Mouse (Mus musculus) forebrain, embryonic 16.5 days (tissue): ENCODE measurements around the gene C77080. TPM values are rescaled to one million over a fixed set of nuclear protein-coding genes. Genes with fewer than 3 reads are reported as not detected.

Experiments
- ATAC-seq: fragments of 200-750 bp; cut with Nextera tagmentation; 2 replicates; pipeline ENCODE4 v1.8.0; 2017; ENCODE audit warnings: mild to moderate bottlenecking, moderate library complexity
- H3K27ac ChIP-seq: fragments of 300-500 bp; sonication (generic); 2 replicates; pipeline ENCODE4 v1.5.1; 2014; ENCODE audit warnings: low read length, control low read depth
- H3K27me3 ChIP-seq: fragments of 300-500 bp; sonication (generic); replicated peaks from 2 replicates; pipeline ENCODE4 v1.6.1; 2014; ENCODE audit warnings: low read length; ENCODE audit not compliant: control insufficient read depth, insufficient read depth
- H3K36me3 ChIP-seq: fragments of 300-500 bp; sonication (generic); 2 replicates; pipeline ENCODE4 v1.6.1; 2014; ENCODE audit not compliant: control insufficient read depth, insufficient read depth
- H3K4me1 ChIP-seq: fragments of 300-500 bp; sonication (generic); replicated peaks from 2 replicates; pipeline ENCODE4 v1.6.1; 2014; ENCODE audit warnings: low read length; ENCODE audit not compliant: control insufficient read depth, insufficient read depth
- H3K4me2 ChIP-seq: fragments of 300-500 bp; sonication (generic); 2 replicates; pipeline ENCODE4 v1.6.1; 2014; ENCODE audit warnings: mild to moderate bottlenecking, low read length, control low read depth
- H3K4me3 ChIP-seq: fragments of 300-500 bp; sonication (generic); replicated peaks from 2 replicates; pipeline ENCODE4 v1.5.1; 2014; ENCODE audit warnings: mild to moderate bottlenecking, low read length, control low read depth
- H3K9ac ChIP-seq: fragments of 300-500 bp; sonication (generic); replicated peaks from 2 replicates; pipeline ENCODE4 v1.6.1; 2014; ENCODE audit warnings: low read depth, low read length, control low read depth
- H3K9me3 ChIP-seq: fragments of 300-500 bp; sonication (generic); 2 replicates; pipeline ENCODE4 v1.6.1; 2016; ENCODE audit warnings: low read length; ENCODE audit not compliant: control insufficient read depth
- WGBS: fragments of 180-500 bp; shearing (Covaris S2); extraction: QIAGEN DNeasy Blood & Tissue Kit; methylation state at CpG from one replicate; pipeline ENCODE4 v1.1.7; 2014; 5-methylcytosine and 5-hydroxymethylcytosine counted together
- polyA plus RNA-seq: library from polyadenylated mRNA; unstranded; fragments of >200 nt; fragmentation: Nextera tagmentation; extraction: Ambion mirVana; gene quantifications from 2 replicates; pipeline ENCODE4 v1.2.1, GENCODE M21; 2015

C77080 gene
- polyA plus RNA-seq, 1 experiment from 2014 or later, result 4.7 TPM

DNA sequence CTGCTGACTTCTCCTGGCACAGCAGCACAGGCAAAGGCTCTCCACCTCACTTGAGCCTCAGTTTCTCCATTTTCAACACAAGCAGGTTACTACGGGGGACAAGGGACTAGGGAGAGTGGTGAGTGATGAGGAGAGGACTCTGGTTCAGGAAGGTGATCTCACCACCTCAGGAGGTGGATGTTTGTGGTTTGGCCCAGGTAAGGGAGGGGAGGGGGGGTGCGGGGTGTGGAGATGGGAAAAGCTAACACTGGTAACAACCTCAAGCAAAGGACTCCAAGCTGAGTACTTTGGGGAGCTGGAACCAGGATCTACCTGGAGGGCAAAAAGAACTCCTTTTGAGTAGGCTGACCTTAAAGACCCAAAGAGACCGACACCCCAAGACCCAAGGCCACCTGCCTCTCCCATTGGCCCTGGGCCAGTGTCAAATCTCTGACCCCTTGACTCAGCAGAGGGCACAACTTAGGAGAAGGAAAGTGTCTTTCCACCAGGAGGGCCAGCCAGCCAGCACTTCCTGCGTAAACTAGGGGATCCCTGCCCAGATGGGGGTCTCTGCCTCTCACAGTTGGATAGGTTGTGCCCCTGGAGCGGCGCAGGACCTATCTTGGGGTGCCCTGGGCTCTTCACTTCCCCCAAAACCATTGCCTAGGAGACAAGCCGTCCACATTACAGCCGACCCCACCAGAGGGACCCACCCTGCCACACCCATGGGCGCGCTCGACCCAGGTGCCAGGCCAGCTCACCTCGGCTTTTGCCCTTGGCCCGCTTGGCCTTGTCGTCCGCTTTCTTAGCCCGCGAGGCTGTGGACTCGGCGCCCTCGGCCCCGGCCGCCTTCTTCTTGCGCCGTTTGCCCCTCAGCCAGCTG is 13.6 kb downstream of the C77080 start:
- Histone ChIP-seq H3K9ac (peak overlapping the region; percentile 59), H3K4me2 (peak overlapping the region; percentile 80), H3K27me3 (peaks cover 28% of the 10 kb centered on the region), H3K27ac (no peak overlapping the region), H3K9me3 (no peaks in the 10 kb centered on the region), H3K4me3 (peak overlapping the region; percentile 51), H3K36me3 (no peaks in the 10 kb centered on the region), H3K4me1 (peaks cover 17% of the 10 kb centered on the region)
- 13% methylated on average over 22 of the region's 24 CpGs for WGBS
- ATAC-seq, result no peak

GRCm38 (mm10) chr4:129246360-129247301 is 14.6 kb downstream of the C77080 start:
- no peak for ATAC-seq
- peaks cover 24% of the 10 kb centered on the region for H3K4me1 ChIP-seq
- H3K9me3 ChIP-seq, result no peaks in the 10 kb centered on the region
- H3K27me3 ChIP-seq, result peaks cover 28% of the 10 kb centered on the region
- H3K36me3 ChIP-seq, result no peaks in the 10 kb centered on the region
- no peak overlapping the region for H3K9ac ChIP-seq
- 43% methylated on average over 15 of the region's 15 CpGs for WGBS
- H3K4me2 ChIP-seq, result no peak overlapping the region
- no peak overlapping the region for H3K27ac ChIP-seq
- no peak overlapping the region for H3K4me3 ChIP-seq

GRCm38 (mm10) chr4:129244802-129245201 is 16.4 kb downstream of the C77080 start:
- no peaks in the 10 kb centered on the region for H3K9me3 ChIP-seq
- 47% methylated on average over 4 of the region's 4 CpGs for WGBS
- peaks cover 20% of the 10 kb centered on the region for H3K27me3 ChIP-seq
- no peak overlapping the region for H3K4me2 ChIP-seq
- no peak overlapping the region for H3K27ac ChIP-seq
- H3K4me1 ChIP-seq, result peaks cover 18% of the 10 kb centered on the region
- no peaks in the 10 kb centered on the region for H3K36me3 ChIP-seq
- H3K4me3 ChIP-seq, result no peak overlapping the region
- no peak for ATAC-seq
- no peak overlapping the region for H3K9ac ChIP-seq

GRCm38 (mm10) chr4:129242761-129243160 is 18.4 kb downstream of the C77080 start:
- 14% methylated on average over 4 of the region's 4 CpGs for WGBS
- H3K27me3 ChIP-seq, result peaks cover 14% of the 10 kb centered on the region

DNA sequence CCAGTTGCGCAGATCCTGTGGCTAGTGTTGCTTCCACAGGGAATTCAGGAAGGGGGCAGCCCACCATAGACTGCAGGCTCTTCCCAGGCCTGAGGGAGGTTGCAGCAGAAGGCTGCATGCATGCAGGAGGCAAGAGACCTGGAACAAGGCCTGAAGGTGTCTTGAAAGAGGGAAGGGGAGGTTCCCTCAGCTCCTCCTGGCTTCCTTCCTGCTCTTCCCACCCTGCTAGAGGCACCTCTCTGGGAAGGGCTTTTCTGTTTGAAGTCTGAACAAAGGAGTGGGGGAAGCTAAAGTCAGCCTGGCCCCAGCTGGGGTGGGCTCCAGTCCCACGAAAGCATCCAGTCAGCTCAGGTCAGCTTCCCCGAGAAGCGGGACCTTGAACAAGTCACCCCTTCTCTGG is 18.9 kb downstream of the C77080 start:
- Histone ChIP-seq H3K9me3 (no peaks in the 10 kb centered on the region), H3K27me3 (peaks cover 10% of the 10 kb centered on the region)
- WGBS, result 28% methylated on average over 4 of the region's 4 CpGs

More at GRCm38 (mm10) chr4:129242761-129243160, 18.4 kb downstream of the C77080 start:
- H3K4me1 ChIP-seq, result peaks cover 20% of the 10 kb centered on the region
- H3K36me3 ChIP-seq, result no peaks in the 10 kb centered on the region
- H3K4me2 ChIP-seq, result no peak overlapping the region
- no peaks in the 10 kb centered on the region for H3K9me3 ChIP-seq
- no peak overlapping the region for H3K27ac ChIP-seq
- H3K4me3 ChIP-seq, result no peak overlapping the region
- no peak overlapping the region for H3K9ac ChIP-seq
- ATAC-seq, result no peak

DNA sequence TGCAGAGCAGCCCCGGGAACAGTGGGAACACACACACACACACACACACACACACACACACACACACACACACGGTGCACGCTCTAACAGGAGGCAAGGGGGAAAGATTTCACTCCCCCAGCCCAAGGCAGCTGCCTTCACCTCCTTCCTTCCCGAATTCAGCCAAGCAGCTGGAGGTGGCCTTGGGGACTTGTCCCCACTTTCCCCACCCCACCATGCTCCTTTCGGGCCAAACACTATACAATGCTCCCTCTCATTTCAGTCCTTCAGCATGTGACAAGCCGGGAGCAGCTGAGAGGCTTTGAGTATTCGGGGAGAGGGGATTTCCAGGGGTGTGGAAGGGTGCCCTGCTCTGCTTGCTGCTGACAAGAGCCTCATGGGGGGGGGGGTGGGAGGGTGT is 19.3 kb downstream of the C77080 start:
- no peak overlapping the region for H3K4me3 ChIP-seq
- H3K27ac ChIP-seq, result no peak overlapping the region
- H3K27me3 ChIP-seq, result peaks cover 6% of the 10 kb centered on the region
- H3K36me3 ChIP-seq, result no peaks in the 10 kb centered on the region
- H3K4me1 ChIP-seq, result peaks cover 20% of the 10 kb centered on the region
- H3K9ac ChIP-seq, result no peak overlapping the region
- H3K9me3 ChIP-seq, result no peaks in the 10 kb centered on the region
- H3K4me2 ChIP-seq, result no peak overlapping the region
- ATAC-seq, result no peak
- 6% methylated on average over 5 of the region's 7 CpGs for WGBS

More for the DNA sequence above, 18.9 kb downstream of the C77080 start:
- Histone ChIP-seq H3K9ac (no peak overlapping the region), H3K4me1 (peaks cover 20% of the 10 kb centered on the region), H3K4me2 (no peak overlapping the region), H3K36me3 (no peaks in the 10 kb centered on the region), H3K4me3 (no peak overlapping the region), H3K27ac (no peak overlapping the region)
- ATAC-seq, result no peak

- Histone ChIP-seq H3K9ac (peak overlapping the region; percentile 73), H3K27ac (no peak overlapping the region), H3K27me3 (0 out of 2 replicates have a peak, but pooled peaks cover 3% of the 10 kb centered on the region), H3K4me1 (peaks cover 20% of the 10 kb centered on the region), H3K4me2 (peak overlapping the region; percentile 94), H3K36me3 (no peaks in the 10 kb centered on the region), H3K9me3 (no peaks in the 10 kb centered on the region), H3K4me3 (peak overlapping the region; percentile 72)
- WGBS, result under 1% methylated on average over 16 of the region's 29 CpGs
- ATAC-seq, result peak; percentile 82
Measured at GRCm38 (mm10) chr4:129239075-129239474, 22.1 kb downstream of the C77080 start.

GRCm38 (mm10) chr4:129238579-129239016 is 22.6 kb downstream of the C77080 start:
- Histone ChIP-seq H3K9me3 (no peaks in the 10 kb centered on the region), H3K27ac (no peak overlapping the region)

More at GRCm38 (mm10) chr4:129238579-129239016, 22.6 kb downstream of the C77080 start:
- peak overlapping the region; percentile 94 for H3K4me2 ChIP-seq
- peak; percentile 74 for ATAC-seq
- H3K36me3 ChIP-seq, result no peaks in the 10 kb centered on the region
- peak overlapping the region; percentile 73 for H3K9ac ChIP-seq
- H3K27me3 ChIP-seq, result 0 out of 2 replicates have a peak, but pooled peaks cover 3% of the 10 kb centered on the region
- H3K4me1 ChIP-seq, result peaks cover 20% of the 10 kb centered on the region
- under 1% methylated on average over 23 of the region's 23 CpGs for WGBS
- H3K4me3 ChIP-seq, result peak overlapping the region; percentile 72
